Mouse (Mus musculus): ENCODE results near the gene Sf3a1.

GRCm38 (mm10) chr11:4148120-4148519, 12.0 kb upstream of the Sf3a1 start:
- TF ChIP-seq CTCF (conservative IDR thresholded peaks at IDR 0.05; ENCODE audit: low read length): no peak
- no peak for TF ChIP-seq NANOG (IDR thresholded peaks at IDR 0.05; ENCODE audit: borderline replicate concordance, low read length)
- no peak for TF ChIP-seq POU5F1 (IDR thresholded peaks at IDR 0.05; ENCODE audit: borderline replicate concordance, low read length)
